Mouse (Mus musculus) limb, embryonic 13.5 days (tissue): ENCODE data around the gene Sbsn. TPM values are rescaled to one million over a fixed set of nuclear protein-coding genes. Genes with fewer than 3 reads are reported as not detected.

Experiments used
- ATAC-seq: fragments of 200-750 bp; cut with Nextera tagmentation; 2 replicates; pipeline ENCODE4 v1.8.0; 2017; ENCODE audit warnings: low read depth, moderate number of reproducible peaks, moderate TSS enrichment; ENCODE audit not compliant: low FRiP score
- H3K27ac ChIP-seq: fragments of 300-500 bp; sonication (generic); 2 replicates; pipeline ENCODE4 v1.5.1; 2015; ENCODE audit warnings: inconsistent platforms, mild to moderate bottlenecking, moderate library complexity
- H3K27me3 ChIP-seq: fragments of 300-500 bp; sonication (generic); 2 replicates; pipeline ENCODE4 v1.6.1; 2015; ENCODE audit warnings: mild to moderate bottlenecking, inconsistent platforms
- H3K36me3 ChIP-seq: fragments of 300-500 bp; sonication (generic); 2 replicates; pipeline ENCODE4 v1.6.1; 2015; ENCODE audit warnings: inconsistent platforms, mild to moderate bottlenecking, moderate library complexity
- H3K4me1 ChIP-seq: fragments of 300-500 bp; sonication (generic); 2 replicates; pipeline ENCODE4 v1.6.1; 2015; ENCODE audit warnings: inconsistent platforms
- H3K4me2 ChIP-seq: fragments of 300-500 bp; sonication (generic); replicated peaks from 2 replicates; pipeline ENCODE4 v1.6.1; 2015; ENCODE audit warnings: inconsistent platforms, mild to moderate bottlenecking, moderate library complexity
- H3K4me3 ChIP-seq: fragments of 300-500 bp; sonication (generic); 2 replicates; pipeline ENCODE4 v1.5.1; 2015; ENCODE audit warnings: moderate library complexity, mild to moderate bottlenecking, inconsistent platforms
- H3K9ac ChIP-seq: fragments of 300-500 bp; sonication (generic); 2 replicates; pipeline ENCODE4 v1.6.1; 2015; ENCODE audit warnings: mild to moderate bottlenecking, inconsistent platforms
- H3K9me3 ChIP-seq: fragments of 300-500 bp; sonication (generic); 2 replicates; pipeline ENCODE4 v1.6.1; 2016; ENCODE audit warnings: inconsistent platforms
- WGBS: fragments of 180-500 bp; shearing (Covaris S2); methylation state at CpG from one replicate; pipeline ENCODE4 v1.1.7; 2015; 5-methylcytosine and 5-hydroxymethylcytosine counted together
- polyA plus RNA-seq: library from polyadenylated mRNA; unstranded; fragments of >200 nt; fragmentation: Nextera tagmentation; extraction: Ambion mirVana; gene quantifications from 2 replicates; pipeline ENCODE4 v1.2.1, GENCODE M21; 2015

Gene Sbsn
- polyA plus RNA-seq, 1 experiment from 2014 or later = 2.2 TPM

DNA sequence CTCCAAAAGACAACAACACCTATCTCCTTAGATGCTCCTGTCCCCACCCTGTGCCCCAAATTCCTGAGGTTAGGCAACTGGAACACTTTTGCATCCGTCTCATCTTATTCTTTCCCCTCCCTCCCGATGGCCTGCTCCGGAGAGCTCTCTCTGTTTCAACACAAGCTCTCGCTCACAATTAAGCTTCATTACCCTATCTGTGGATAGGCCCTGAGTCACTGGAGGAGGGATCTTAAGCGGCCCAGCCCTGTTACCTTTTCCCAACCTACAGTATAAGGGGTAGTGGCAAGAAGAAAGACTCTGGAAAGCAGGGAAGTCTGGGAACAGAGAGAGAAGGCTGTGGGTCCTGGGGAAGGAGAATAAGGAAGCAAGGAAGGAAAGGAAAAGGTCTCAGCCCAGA lies 12.2 kb downstream of the Sbsn start, which contains the start of gene Dmkn:
Gene Dmkn (plus strand): TSS at position 301 of the 400 bp plus-strand sequence.
- no peak within 1 kb of the TSS for H3K9ac ChIP-seq
- no peaks in the 10 kb centered on the region for H3K36me3 ChIP-seq
- no peak within 1 kb of the TSS for H3K27ac ChIP-seq
- peaks cover 23% of the 10 kb centered on the region for H3K27me3 ChIP-seq
- H3K9me3 ChIP-seq = no peaks in the 10 kb centered on the region
- no peak within 1 kb of the TSS for H3K4me2 ChIP-seq
- H3K4me3 ChIP-seq = no peak within 1 kb of the TSS
- no peak for ATAC-seq
- H3K4me1 ChIP-seq = no peaks in the 10 kb centered on the region
- WGBS = 53% methylated on average over 5 of the region's 5 CpGs

DNA sequence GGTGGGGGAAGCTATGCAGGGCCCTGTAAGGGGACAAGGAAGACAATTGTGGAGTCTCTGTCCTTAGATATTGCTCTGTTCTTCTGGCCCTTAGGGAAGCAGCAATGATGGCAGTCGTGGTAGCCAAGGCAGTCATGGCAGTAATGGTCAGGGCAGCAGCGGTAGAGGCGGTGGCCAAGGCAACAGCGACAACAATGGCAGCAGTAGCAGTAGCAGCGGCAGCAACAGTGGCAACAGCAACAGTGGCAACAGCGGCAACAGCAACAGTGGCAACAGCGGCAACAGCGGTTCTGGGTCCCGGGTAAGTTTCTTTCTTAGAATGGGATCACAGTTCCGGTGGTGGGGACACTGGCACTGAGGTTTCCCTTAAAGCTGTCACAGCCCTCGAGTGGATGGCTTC lies 13.9 kb downstream of the Sbsn start:
- WGBS = 52% methylated on average over 11 of the region's 11 CpGs

DNA sequence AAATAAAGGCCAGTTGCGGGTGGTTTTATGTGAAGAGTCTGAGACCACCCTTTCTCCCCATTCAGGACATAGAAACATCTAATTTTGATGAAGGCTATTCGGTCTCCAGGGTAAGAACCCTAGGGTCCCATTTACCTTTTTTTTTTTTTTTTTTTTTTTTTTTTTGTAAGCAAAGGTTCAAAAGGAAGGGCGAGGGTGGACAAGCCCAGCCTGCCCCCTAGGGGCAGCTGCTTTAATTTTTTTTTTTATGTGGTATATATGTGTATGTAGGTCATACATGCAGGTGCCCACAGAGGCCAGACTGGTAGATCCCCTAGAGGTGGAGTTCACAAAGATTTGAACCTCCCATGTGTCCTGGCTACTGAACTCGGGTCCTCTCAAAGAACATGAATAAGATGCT lies 15.1 kb downstream of the Sbsn start:
- H3K27me3 ChIP-seq = peaks cover 31% of the 10 kb centered on the region
- no peaks in the 10 kb centered on the region for H3K9me3 ChIP-seq
- no peak overlapping the region for H3K27ac ChIP-seq
- H3K36me3 ChIP-seq = no peaks in the 10 kb centered on the region
- no peak overlapping the region for H3K4me3 ChIP-seq
- no peak overlapping the region for H3K4me2 ChIP-seq
- H3K9ac ChIP-seq = no peak overlapping the region
- WGBS = 83% methylated on average over 4 of the region's 4 CpGs
- no peaks in the 10 kb centered on the region for H3K4me1 ChIP-seq
- no peak for ATAC-seq

More for the DNA sequence above, 13.9 kb downstream of the Sbsn start:
- H3K4me1 ChIP-seq = no peaks in the 10 kb centered on the region
- ATAC-seq = no peak
- peaks cover 31% of the 10 kb centered on the region for H3K27me3 ChIP-seq
- H3K4me3 ChIP-seq = no peak overlapping the region
- H3K9me3 ChIP-seq = no peaks in the 10 kb centered on the region
- H3K9ac ChIP-seq = no peak overlapping the region
- no peak overlapping the region for H3K4me2 ChIP-seq
- no peak overlapping the region for H3K27ac ChIP-seq
- no peaks in the 10 kb centered on the region for H3K36me3 ChIP-seq

DNA sequence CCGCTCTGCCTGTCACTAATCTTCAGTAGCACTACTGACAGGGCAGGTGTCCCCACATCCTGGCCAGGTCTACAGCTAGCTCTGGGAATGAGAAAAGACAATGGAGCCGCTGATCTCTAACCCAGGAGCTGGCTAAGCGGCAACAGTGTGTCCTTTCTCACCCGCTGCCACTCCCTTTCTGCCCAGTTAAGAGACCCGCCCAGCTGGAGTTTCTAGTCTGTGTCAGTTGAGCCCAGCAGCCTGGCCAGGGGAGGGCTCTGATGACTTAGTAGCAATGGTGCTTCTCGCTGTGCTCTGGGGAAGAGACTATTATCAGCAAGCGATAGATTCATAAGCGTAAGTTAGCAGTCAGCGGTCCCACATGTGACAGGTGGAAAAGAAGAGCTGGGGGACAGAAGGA lies 18.0 kb downstream of the Sbsn start:
- H3K9ac ChIP-seq = no peak overlapping the region

DNA sequence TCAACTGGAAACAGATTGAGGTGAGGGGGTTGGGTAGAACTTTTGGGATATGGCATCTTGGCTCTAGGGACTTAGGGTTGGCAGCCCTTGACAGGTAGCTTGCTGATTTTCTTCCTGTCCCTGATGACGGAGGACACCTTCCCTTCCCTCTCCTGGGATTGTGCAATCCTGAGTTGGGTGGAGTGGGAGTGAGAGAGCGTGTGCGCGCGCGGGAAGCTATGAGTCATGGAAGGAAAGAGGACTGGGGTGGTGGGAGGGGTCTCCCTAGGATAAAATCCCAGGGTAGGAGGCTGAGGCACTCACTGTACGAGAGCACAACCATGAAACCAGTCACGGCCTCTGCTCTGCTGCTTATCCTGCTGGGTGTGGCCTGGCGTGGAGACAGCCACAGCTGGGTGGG lies 24.8 kb downstream of the Sbsn start:
- H3K4me3 ChIP-seq = no peak overlapping the region
- no peak overlapping the region for H3K27ac ChIP-seq
- 82% methylated on average over 9 of the region's 9 CpGs for WGBS
- no peaks in the 10 kb centered on the region for H3K4me1 ChIP-seq
- no peaks in the 10 kb centered on the region for H3K36me3 ChIP-seq
- H3K4me2 ChIP-seq = no peak overlapping the region
- H3K27me3 ChIP-seq = no peaks in the 10 kb centered on the region
- H3K9me3 ChIP-seq = no peaks in the 10 kb centered on the region
- ATAC-seq = no peak
- no peak overlapping the region for H3K9ac ChIP-seq

More for the DNA sequence above, 18.0 kb downstream of the Sbsn start:
- Histone ChIP-seq H3K4me3 (no peak overlapping the region), H3K9me3 (no peaks in the 10 kb centered on the region), H3K36me3 (no peaks in the 10 kb centered on the region), H3K4me1 (no peaks in the 10 kb centered on the region), H3K27me3 (peaks cover 23% of the 10 kb centered on the region), H3K27ac (no peak overlapping the region), H3K4me2 (no peak overlapping the region)
- 40% methylated on average over 9 of the region's 9 CpGs for WGBS
- ATAC-seq = no peak

DNA sequence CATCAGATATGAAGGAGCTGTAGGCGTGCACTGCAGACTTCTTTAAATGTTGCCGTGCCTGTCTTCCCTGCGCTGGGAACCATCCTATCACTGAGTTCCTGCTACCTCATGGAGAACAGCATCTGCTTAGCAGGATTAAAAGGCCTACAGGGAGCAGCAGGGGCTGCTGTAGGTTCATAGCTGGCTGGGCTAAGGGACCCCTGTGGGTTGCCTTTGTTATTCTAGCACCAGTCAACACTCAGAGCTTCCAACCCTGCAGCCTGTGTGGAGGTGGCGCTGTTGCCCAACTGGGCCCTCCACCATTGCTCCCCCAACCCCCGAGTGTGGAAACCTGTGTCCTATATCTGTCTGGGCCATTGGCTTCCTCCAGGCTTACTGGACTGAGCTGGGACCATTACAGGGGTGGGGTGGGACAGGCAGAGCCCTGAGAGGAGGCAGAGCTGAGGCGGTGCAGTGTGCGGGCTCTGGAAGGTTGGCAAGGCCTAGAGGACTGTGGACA lies 25.9 kb downstream of the Sbsn start:
- H3K36me3 ChIP-seq = no peaks in the 10 kb centered on the region
- H3K4me2 ChIP-seq = no peak overlapping the region
- no peak overlapping the region for H3K27ac ChIP-seq
- no peaks in the 10 kb centered on the region for H3K9me3 ChIP-seq
- no peak overlapping the region for H3K9ac ChIP-seq
- no peak for ATAC-seq
- H3K27me3 ChIP-seq = no peaks in the 10 kb centered on the region
- no peak overlapping the region for H3K4me3 ChIP-seq
- 61% methylated on average over 7 of the region's 7 CpGs for WGBS
- no peaks in the 10 kb centered on the region for H3K4me1 ChIP-seq

DNA sequence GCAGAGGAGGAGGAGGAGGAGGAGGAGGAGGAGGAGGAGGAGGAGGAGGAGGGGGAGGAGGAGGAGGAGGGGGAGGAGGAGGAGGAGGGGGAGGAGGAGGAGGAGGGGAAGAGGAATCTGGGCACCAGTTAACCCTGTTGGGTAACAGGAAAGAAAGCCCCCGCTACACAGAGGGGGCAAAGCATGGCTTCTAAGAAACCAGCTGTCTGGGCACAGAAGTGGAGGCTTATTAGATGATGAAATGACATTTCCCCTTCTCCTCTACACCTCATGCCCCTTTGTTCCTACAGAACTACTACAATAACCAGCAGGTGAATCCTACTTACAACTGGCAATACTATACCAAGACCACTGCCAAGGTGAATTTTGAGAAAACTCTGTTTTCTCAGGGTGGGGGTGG lies 26.6 kb downstream of the Sbsn start:
- H3K27me3 ChIP-seq = no peaks in the 10 kb centered on the region
- H3K4me3 ChIP-seq = no peak overlapping the region
- H3K4me2 ChIP-seq = no peak overlapping the region
- no peaks in the 10 kb centered on the region for H3K4me1 ChIP-seq
- H3K27ac ChIP-seq = no peak overlapping the region
- no peaks in the 10 kb centered on the region for H3K36me3 ChIP-seq
- H3K9me3 ChIP-seq = no peaks in the 10 kb centered on the region
- no peak for ATAC-seq
- H3K9ac ChIP-seq = no peak overlapping the region
- 75% methylated on average over 1 of the region's 1 CpGs for WGBS

DNA sequence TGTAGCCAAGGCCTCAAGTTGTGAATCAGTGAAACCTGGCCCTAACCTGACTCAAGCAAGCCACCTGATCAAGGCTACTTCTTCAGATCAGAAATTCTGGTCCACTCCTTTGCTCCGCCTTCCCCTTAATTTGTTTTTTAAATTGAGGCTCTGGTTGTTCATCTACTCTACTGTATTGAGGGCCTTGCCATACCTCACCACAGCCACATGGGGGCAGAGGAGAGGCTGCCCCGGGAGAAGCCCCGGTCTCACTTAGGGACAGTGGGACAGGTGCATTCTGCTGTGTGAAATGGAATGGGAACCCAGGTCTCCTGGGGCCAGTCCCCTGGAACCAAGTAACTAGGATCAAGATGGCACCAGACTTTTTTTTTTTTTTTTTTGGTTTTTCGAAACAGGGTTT lies 30.5 kb downstream of the Sbsn start:
- no peak overlapping the region for H3K4me3 ChIP-seq
- no peaks in the 10 kb centered on the region for H3K4me1 ChIP-seq
- WGBS = 76% methylated on average over 4 of the region's 4 CpGs
- H3K4me2 ChIP-seq = no peak overlapping the region
- H3K27ac ChIP-seq = no peak overlapping the region
- H3K36me3 ChIP-seq = no peaks in the 10 kb centered on the region
- peaks cover 4% of the 10 kb centered on the region; the same call in 1 of the 2 replicates for H3K27me3 ChIP-seq
- no peak overlapping the region for H3K9ac ChIP-seq
- no peaks in the 10 kb centered on the region for H3K9me3 ChIP-seq
- no peak for ATAC-seq

DNA sequence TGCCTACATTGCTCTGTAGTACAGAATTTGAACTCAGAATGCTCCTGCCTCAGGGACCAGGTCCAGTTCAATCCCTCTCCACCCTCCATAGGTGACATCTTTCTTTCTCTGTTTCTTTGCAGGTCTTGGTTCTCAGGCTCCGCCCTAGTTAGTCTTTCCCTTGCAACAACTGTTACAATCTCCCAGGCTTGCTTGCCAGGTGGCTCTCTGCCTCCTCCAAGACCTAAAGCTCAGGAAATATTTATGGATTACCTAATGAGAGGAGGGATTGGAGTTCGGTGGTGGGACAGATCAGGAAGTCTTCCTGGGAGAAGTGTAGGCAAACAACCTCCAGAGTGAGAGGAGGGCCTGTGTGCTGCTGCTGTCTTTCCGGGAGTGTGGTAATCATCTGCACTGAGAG lies 31.4 kb downstream of the Sbsn start:
- H3K27me3 ChIP-seq = peaks cover 8% of the 10 kb centered on the region; the same call in 1 of the 2 replicates
- no peaks in the 10 kb centered on the region for H3K4me1 ChIP-seq
- no peak for ATAC-seq
- H3K36me3 ChIP-seq = no peaks in the 10 kb centered on the region
- no peak overlapping the region for H3K27ac ChIP-seq
- H3K9me3 ChIP-seq = no peaks in the 10 kb centered on the region
- WGBS = 73% methylated on average over 3 of the region's 3 CpGs
- H3K4me2 ChIP-seq = no peak overlapping the region
- H3K4me3 ChIP-seq = no peak overlapping the region
- no peak overlapping the region for H3K9ac ChIP-seq

DNA sequence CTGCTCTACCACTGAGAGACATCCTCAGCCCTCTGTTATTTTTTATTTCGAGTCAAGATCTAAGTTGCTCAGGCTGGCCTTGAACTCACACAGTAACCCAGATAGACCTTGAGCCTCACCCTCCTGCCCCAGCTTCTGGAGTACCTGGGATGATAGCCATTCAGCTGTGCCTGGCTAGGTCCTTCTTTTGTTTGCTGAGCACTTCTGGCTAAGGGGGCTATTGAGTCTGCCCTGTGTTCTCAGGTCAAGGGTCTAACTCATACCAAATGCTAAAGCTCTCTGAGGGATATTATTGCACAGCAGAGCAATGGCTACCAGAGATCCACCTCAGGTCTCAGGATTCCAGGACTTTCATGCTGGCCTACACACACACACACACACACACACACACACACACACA lies 33.9 kb downstream of the Sbsn start:
- no peak overlapping the region for H3K4me2 ChIP-seq
- no peak overlapping the region for H3K9ac ChIP-seq
- no peak overlapping the region for H3K27ac ChIP-seq
- H3K4me1 ChIP-seq = no peaks in the 10 kb centered on the region
- no peak overlapping the region for H3K4me3 ChIP-seq
- peaks cover 14% of the 10 kb centered on the region; the same call in 1 of the 2 replicates for H3K27me3 ChIP-seq
- 62% methylated on average over 1 of the region's 1 CpGs for whole genome bisulfite sequencing
- no peak for ATAC-seq
- H3K9me3 ChIP-seq = no peaks in the 10 kb centered on the region
- no peaks in the 10 kb centered on the region for H3K36me3 ChIP-seq

DNA sequence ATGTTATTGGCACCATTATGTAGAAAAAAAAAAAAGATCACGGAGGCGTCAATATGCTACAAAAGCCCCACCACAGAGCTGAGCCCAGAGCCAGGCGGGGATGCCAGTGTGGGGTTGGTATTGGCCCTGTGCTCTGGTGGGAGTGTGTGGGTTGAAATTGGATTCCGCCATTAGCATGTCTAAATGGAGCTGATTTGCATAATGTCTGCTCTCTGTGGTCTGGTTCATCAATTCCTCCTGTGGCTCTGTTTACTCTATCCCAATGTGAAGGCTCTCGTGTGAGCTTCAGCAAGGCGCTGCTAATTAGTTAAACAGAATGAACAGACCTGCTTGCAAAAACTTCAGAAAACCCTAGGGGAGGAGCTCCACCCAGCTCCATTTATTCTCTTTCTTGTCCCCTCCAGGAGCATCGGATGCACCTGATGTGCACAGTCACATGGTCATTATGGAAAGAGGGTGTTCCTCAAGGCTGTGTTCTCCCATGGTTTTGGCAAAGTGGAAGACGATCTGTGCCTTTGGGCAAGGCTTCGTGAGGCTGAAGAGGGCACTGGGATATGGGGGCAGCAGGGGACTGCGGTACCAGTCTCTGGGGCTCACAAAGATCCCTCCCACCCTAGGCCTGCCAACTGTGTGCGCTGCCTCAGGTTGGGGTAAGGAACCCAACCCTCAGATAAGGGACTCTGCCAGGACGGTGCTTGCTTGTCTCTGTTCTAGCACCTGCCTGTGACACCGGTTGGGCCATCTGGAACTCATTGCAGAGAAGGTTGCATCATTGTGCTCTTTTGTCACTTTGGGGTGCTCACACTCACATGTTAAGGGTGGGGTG lies 34.7 kb downstream of the Sbsn start:
- no peak overlapping the region for H3K4me2 ChIP-seq
- no peaks in the 10 kb centered on the region for H3K36me3 ChIP-seq
- H3K9me3 ChIP-seq = no peaks in the 10 kb centered on the region
- H3K4me1 ChIP-seq = no peaks in the 10 kb centered on the region
- H3K27me3 ChIP-seq = peaks cover 14% of the 10 kb centered on the region; the same call in 1 of the 2 replicates
- WGBS = 64% methylated on average over 13 of the region's 13 CpGs
- no peak overlapping the region for H3K27ac ChIP-seq
- ATAC-seq = no peak
- H3K9ac ChIP-seq = no peak overlapping the region
- H3K4me3 ChIP-seq = no peak overlapping the region

DNA sequence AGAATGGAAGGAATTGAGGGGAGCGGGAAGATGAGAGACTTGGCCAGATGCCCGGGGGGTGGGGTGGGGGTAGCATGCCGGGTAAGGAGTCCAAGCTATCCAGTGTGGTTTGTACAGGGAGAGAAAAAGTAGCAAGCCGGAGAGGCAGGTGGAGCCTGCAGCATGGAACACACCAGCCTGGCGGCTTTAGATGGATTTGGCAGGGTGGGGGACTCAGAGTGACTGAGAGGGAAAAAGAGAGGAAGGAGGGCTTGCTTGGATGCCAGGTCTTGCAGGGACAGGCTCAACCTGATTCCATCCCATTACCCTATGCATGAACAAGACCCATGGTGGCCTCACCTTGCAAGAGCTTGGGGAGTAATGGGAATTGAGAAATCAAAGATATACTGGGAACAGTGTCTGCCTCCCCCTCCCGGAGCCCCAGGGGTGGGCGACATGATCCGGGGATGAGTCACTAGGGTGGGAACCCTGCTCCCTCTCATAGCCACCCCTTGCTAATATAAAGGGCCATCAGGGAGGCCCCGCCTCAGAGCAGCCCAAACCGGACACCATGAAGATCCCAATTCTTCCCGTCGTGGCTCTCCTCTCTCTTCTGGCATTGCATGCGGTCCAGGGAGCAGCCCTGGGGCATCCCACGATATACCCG lies 36.2 kb downstream of the Sbsn start, which contains the start of gene Krtdap:
Gene Krtdap (plus strand): TSS at position 520 of the 646 bp plus-strand sequence.
- H3K27ac ChIP-seq = no peak within 1 kb of the TSS
- peaks cover 14% of the 10 kb centered on the region; the same call in 1 of the 2 replicates for H3K27me3 ChIP-seq
- H3K9ac ChIP-seq = no peak within 1 kb of the TSS
- no peak within 1 kb of the TSS for H3K4me2 ChIP-seq
- WGBS = 49% methylated on average over 15 of the region's 15 CpGs
- ATAC-seq = no peak
- H3K9me3 ChIP-seq = no peaks in the 10 kb centered on the region
- no peaks in the 10 kb centered on the region for H3K36me3 ChIP-seq
- no peak within 1 kb of the TSS for H3K4me3 ChIP-seq
- H3K4me1 ChIP-seq = no peaks in the 10 kb centered on the region
